Mouse (Mus musculus) mouse embryonic stem cell (cell line): Measurements from ENCODE around the gene Aplp2.

ENCODE experiments used
- in situ Hi-C, 2 experiments: fragments of 300-500 bp; cut with MboI; formaldehyde crosslinking; loops; 1 replicate in 1 of 2; 3 replicates in 1 of 2; pipeline ENCODE4 v1.14.3; 2019 to 2020; ENCODE audit warnings: low sequenced_read_pairs in 2 of 2, low pct_unique_long_range_greater_than_20kb in 1 of 2, mixed read lengths in 1 of 2; ENCODE audit not compliant: unreplicated experiment in 1 of 2

Aplp2 gene

GRCm38 (mm10) chr9:31235489-31235888 lies 23.9 kb upstream of the Aplp2 start:
- in situ Hi-C loops, result no loop called here

GRCm38 (mm10) chr9:31235030-31235429 lies 23.4 kb upstream of the Aplp2 start:
- in situ Hi-C loops, result no loop called here

GRCm38 (mm10) chr9:31226541-31226940 lies 14.9 kb upstream of the Aplp2 start:
- in situ Hi-C loops, result no loop called here

GRCm38 (mm10) chr9:31225808-31226207 lies 14.2 kb upstream of the Aplp2 start:
- in situ Hi-C loops, result no loop called here

GRCm38 (mm10) chr9:31223475-31223874 lies 11.9 kb upstream of the Aplp2 start:
- in situ Hi-C loops, result no loop called here

GRCm38 (mm10) chr9:31221170-31221569 lies 9.6 kb upstream of the Aplp2 start:
- in situ Hi-C loops, result no loop called here

GRCm38 (mm10) chr9:31217631-31218380 lies 6.2 kb upstream of the Aplp2 start:
- in situ Hi-C loops, result no loop called here

GRCm38 (mm10) chr9:31212500-31213008 lies 939 bp upstream of the Aplp2 start:
- in situ Hi-C loops, result no loop called here

- in situ Hi-C loops, result no loop called here
These were observed 596 bp downstream of the Aplp2 start for GRCm38 (mm10) chr9:31210749-31211689.

- in situ Hi-C loops, result no loop called here
These were observed 1.5 kb downstream of the Aplp2 start for GRCm38 (mm10) chr9:31210163-31210562.

- in situ Hi-C loops, result no loop called here
These were observed 2.1 kb downstream of the Aplp2 start for GRCm38 (mm10) chr9:31209502-31209901.

GRCm38 (mm10) chr9:31207732-31208131 lies 3.9 kb downstream of the Aplp2 start:
- in situ Hi-C loops, result no loop called here

GRCm38 (mm10) chr9:31204722-31205121 lies 6.9 kb downstream of the Aplp2 start:
- in situ Hi-C loops, result no loop called here

GRCm38 (mm10) chr9:31203571-31204210 lies 7.9 kb downstream of the Aplp2 start:
- in situ Hi-C loops, result no loop called here

GRCm38 (mm10) chr9:31203068-31203467 lies 8.5 kb downstream of the Aplp2 start:
- in situ Hi-C loops, result no loop called here

- in situ Hi-C loops, result no loop called here
These were observed 13.0 kb downstream of the Aplp2 start for GRCm38 (mm10) chr9:31198614-31199013.

- in situ Hi-C loops, result no loop called here
These were observed 13.8 kb downstream of the Aplp2 start for GRCm38 (mm10) chr9:31197782-31198181.

- in situ Hi-C loops, result no loop called here
These were observed 14.9 kb downstream of the Aplp2 start for GRCm38 (mm10) chr9:31196742-31197141.

GRCm38 (mm10) chr9:31195573-31195972 lies 16.0 kb downstream of the Aplp2 start:
- in situ Hi-C loops, result no loop called here
